Mouse (Mus musculus): ENCODE measurements around the gene Snrnp70.

Snrnp70 gene

GRCm38 (mm10) chr7:45395578-45396336 is at the start of gene Snrnp70:
Gene Snrnp70 (minus strand): TSS chr7:45395742.
- DNase-seq: peak; percentile 100

- no peak for DNase-seq
Measured at GRCm38 (mm10) chr7:45443526-45444420, 48.2 kb upstream of the Snrnp70 start.

- no peak for DNase-seq
Measured at GRCm38 (mm10) chr7:45437521-45438276, 42.2 kb upstream of the Snrnp70 start, which contains the start of gene Ruvbl2. Gene Ruvbl2 (minus strand): TSS chr7:45438096.

GRCm38 (mm10) chr7:45437046-45437445 is 41.5 kb upstream of the Snrnp70 start:
- DNase-seq: no peak

- no peak for DNase-seq
Measured at GRCm38 (mm10) chr7:45436444-45436843, 40.9 kb upstream of the Snrnp70 start.

GRCm38 (mm10) chr7:45435038-45435437 is 39.5 kb upstream of the Snrnp70 start:
- DNase-seq: no peak

- DNase-seq: peak; percentile 100
Measured at GRCm38 (mm10) chr7:45434203-45435015, 38.9 kb upstream of the Snrnp70 start, which contains the start of gene Gys1. Gene Gys1 (plus strand): TSS chr7:45434844.

GRCm38 (mm10) chr7:45433835-45434202 is 38.3 kb upstream of the Snrnp70 start:
- no peak for DNase-seq

- DNase-seq: no peak
Measured at GRCm38 (mm10) chr7:45426556-45426955, 31.0 kb upstream of the Snrnp70 start.

- no peak for DNase-seq
Measured at GRCm38 (mm10) chr7:45421194-45421593, 25.7 kb upstream of the Snrnp70 start.

- no peak for DNase-seq
Measured at GRCm38 (mm10) chr7:45420615-45420919, 25.0 kb upstream of the Snrnp70 start, which contains the start of gene Lhb. Gene Lhb (plus strand): TSS chr7:45420820.

GRCm38 (mm10) chr7:45419859-45420614 is 24.5 kb upstream of the Snrnp70 start:
- no peak for DNase-seq

GRCm38 (mm10) chr7:45417962-45418492 is 22.5 kb upstream of the Snrnp70 start:
- DNase-seq: peak in 1 of 2 experiments; percentile 33

- DNase-seq: no peak
Measured at GRCm38 (mm10) chr7:45415636-45416035, 20.1 kb upstream of the Snrnp70 start.

- no peak for DNase-seq
Measured at GRCm38 (mm10) chr7:45414740-45415224, 19.2 kb upstream of the Snrnp70 start.

- DNase-seq: no peak
Measured at GRCm38 (mm10) chr7:45413864-45414739, 18.6 kb upstream of the Snrnp70 start.

- peak; percentile 46 to 64 for DNase-seq
Measured at GRCm38 (mm10) chr7:45413113-45413863, 17.7 kb upstream of the Snrnp70 start, which contains the start of gene Ntf5. Gene Ntf5 (plus strand): TSS chr7:45413695.

- DNase-seq: no peak
Measured at GRCm38 (mm10) chr7:45412421-45412820, 16.9 kb upstream of the Snrnp70 start.

All from cerebellum, postnatal 10 days (tissue).